Mouse (Mus musculus): ENCODE measurements at regions not wholly inside any gene's neighbourhood (a gene's known extent, or its start where the extent isn't known, plus 50 kb on each side); places are given as distances from the start of the nearest gene placed in this dataset.

GRCm38 (mm10) chr6:50808126-50808525 lies 153.9 kb upstream of the Npvf start:
- TF ChIP-seq CTCF (IDR thresholded peaks at IDR 0.05; ENCODE audit: low read depth, low read length) (peak; percentile 72), POLR2A (IDR thresholded peaks at IDR 0.05; ENCODE audit: extremely low read depth, insufficient read depth, low read length) (no peak)
